Mouse (Mus musculus): ENCODE data around the gene S100a5.

DNA sequence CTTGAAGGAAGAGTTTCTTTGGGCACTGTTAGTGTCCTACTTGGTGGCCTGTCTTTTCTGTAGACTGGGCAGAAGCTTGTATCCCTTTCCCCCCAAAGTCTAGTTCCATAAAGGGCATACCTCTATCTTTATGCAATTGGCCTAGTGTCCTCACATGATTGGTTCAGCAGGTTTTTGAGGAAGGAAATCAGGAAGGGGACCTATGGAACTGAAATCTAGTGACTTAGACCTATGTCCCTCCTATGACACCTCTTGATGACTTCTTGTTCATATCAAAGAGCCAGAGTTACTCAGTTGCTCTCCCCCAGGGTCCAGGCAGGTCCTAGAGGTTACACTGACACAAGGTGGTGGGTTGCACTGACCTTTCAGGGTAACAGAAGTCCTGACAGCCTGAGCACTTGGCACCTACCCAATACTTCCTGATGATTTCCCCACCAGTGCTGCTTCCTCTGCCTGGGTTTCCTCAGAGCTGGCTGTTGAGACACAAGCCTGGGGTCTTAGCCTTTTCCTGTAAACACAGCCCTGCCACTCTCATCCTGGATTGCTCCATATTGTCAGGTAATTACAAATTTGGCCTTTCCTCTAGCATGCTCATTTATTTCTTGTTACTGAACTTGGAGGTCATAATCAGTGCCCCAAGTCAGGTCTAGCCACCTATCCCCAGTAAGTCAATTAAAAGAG, 51.2 kb downstream of the S100a5 start:
- no peak for TF ChIP-seq CTCF (IDR thresholded peaks at IDR 0.05; ENCODE audit: low read depth)
- no peak for TF ChIP-seq EP300 (IDR thresholded peaks at IDR 0.05; ENCODE audit: low read depth)

Data from liver, embryonic 14.5 days (tissue).